ENCODE assay signal across 8 mouse cellular contexts in the genomic region with DNA sequence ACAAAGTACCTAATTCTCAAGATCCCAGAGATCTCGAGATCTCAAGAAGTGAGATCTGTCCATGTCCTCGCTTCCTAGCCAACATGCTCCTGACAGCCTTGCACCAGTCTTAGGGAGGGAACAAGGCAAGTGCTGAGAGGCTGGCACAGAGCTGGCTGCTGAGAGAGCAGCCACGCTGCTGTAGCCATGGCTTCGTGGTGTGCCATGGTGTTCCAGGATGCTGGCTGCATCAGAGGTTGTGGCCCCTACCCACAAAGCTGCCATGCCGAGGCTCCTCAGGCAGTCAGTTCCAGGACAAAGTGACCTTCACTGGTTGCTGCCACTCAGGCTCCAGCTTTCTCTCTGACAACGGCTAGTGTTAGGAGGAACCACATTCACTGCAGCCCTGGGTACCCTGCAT.
DNase-seq lines count a peak whose midpoint lies in the region; ATAC-seq and TF ChIP-seq lines count a peak whose summit lies in the region.

No protein-coding gene starts in this region.

- peak; percentile 45; the same call in 1 of the 2 replicates for ATAC-seq in forebrain, embryonic 15.5 days (replicated peaks)
- no peak for ATAC-seq in forebrain, embryonic 11.5 days (replicated peaks; ENCODE audit: low FRiP score)
- no peak for ATAC-seq in kidney, embryonic 16.5 days (ENCODE audit: low FRiP score, low TSS enrichment)
- no peak for ATAC-seq in intestine, embryonic 16.5 days
- no peak for ATAC-seq in megakaryocyte progenitor cell, adult 5-6 weeks (replicated peaks; ENCODE audit: poor library complexity)

- no peak for DNase-seq in forebrain, embryonic 11.5 days (ENCODE audit: low spot score)
- DNase-seq in kidney, postnatal 36 days = no peak
- DNase-seq in frontal cortex, adult 2 months (ENCODE audit: extremely low spot score in 1 of 2, low spot score in 1 of 2) = no peak

- H3K9me3 ChIP-seq in forebrain, embryonic 15.5 days = no peaks in the 10 kb centered on the region
- H3K9me3 ChIP-seq in forebrain, embryonic 11.5 days (ENCODE audit: control insufficient read depth, low read length) = no peaks in the 10 kb centered on the region
- no peaks in the 10 kb centered on the region for H3K9me3 ChIP-seq in kidney, embryonic 16.5 days (ENCODE audit: low read length)
- no peaks in the 10 kb centered on the region for H3K9me3 ChIP-seq in E14TG2a.4 (ENCODE audit: low read length)
- H3K9me3 ChIP-seq in intestine, embryonic 16.5 days (ENCODE audit: control insufficient read depth, low read length) = no peaks in the 10 kb centered on the region

- peaks cover 36% of the 10 kb centered on the region for H3K4me1 ChIP-seq in forebrain, embryonic 15.5 days
- H3K4me1 ChIP-seq in forebrain, embryonic 11.5 days (replicated peaks; ENCODE audit: control insufficient read depth, insufficient read depth, low read length) = peaks cover 9% of the 10 kb centered on the region; the same call in 1 of the 2 replicates
- H3K4me1 ChIP-seq in kidney, embryonic 16.5 days (ENCODE audit: insufficient read depth, low read length) = peaks cover 32% of the 10 kb centered on the region
- H3K4me1 ChIP-seq in E14TG2a.4 (replicated peaks; ENCODE audit: low read depth, low read length) = peaks cover 71% of the 10 kb centered on the region
- H3K4me1 ChIP-seq in intestine, embryonic 16.5 days (ENCODE audit: control insufficient read depth, insufficient read depth, low read length) = peaks cover 26% of the 10 kb centered on the region

- H3K27me3 ChIP-seq in forebrain, embryonic 15.5 days = no peaks in the 10 kb centered on the region
- H3K27me3 ChIP-seq in forebrain, embryonic 11.5 days (ENCODE audit: control insufficient read depth, insufficient read depth, low read length) = no peaks in the 10 kb centered on the region
- H3K27me3 ChIP-seq in kidney, embryonic 16.5 days (ENCODE audit: insufficient read depth, low read length) = no peaks in the 10 kb centered on the region
- no peaks in the 10 kb centered on the region for H3K27me3 ChIP-seq in E14TG2a.4 (ENCODE audit: insufficient read depth, low read length)
- H3K27me3 ChIP-seq in intestine, embryonic 16.5 days (replicated peaks; ENCODE audit: control insufficient read depth, insufficient read depth, low read length) = no peaks in the 10 kb centered on the region

- no peak overlapping the region for H3K4me3 ChIP-seq in forebrain, embryonic 15.5 days
- no peak overlapping the region for H3K4me3 ChIP-seq in forebrain, embryonic 11.5 days (ENCODE audit: low read depth, low read length)
- H3K4me3 ChIP-seq in kidney, embryonic 16.5 days (ENCODE audit: low read length) = no peak overlapping the region
- H3K4me3 ChIP-seq in E14TG2a.4 (replicated peaks; ENCODE audit: low read length) = peak overlapping the region; percentile 41
- H3K4me3 ChIP-seq in intestine, embryonic 16.5 days (ENCODE audit: low read length) = no peak overlapping the region

- TF ChIP-seq CTCF in E14TG2a.4 (conservative IDR thresholded peaks at IDR 0.05; ENCODE audit: low read length) = no peak

- H3K36me3 ChIP-seq in forebrain, embryonic 15.5 days = no peaks in the 10 kb centered on the region
- H3K36me3 ChIP-seq in forebrain, embryonic 11.5 days (ENCODE audit: control insufficient read depth, insufficient read depth, low read length) = no peaks in the 10 kb centered on the region
- H3K36me3 ChIP-seq in kidney, embryonic 16.5 days (ENCODE audit: insufficient read depth, low read length) = no peaks in the 10 kb centered on the region
- H3K36me3 ChIP-seq in E14TG2a.4 (ENCODE audit: insufficient read depth, low read length) = no peaks in the 10 kb centered on the region
- no peaks in the 10 kb centered on the region for H3K36me3 ChIP-seq in intestine, embryonic 16.5 days (ENCODE audit: control insufficient read depth, insufficient read depth, low read length)

- no peak overlapping the region for H3K4me2 ChIP-seq in forebrain, embryonic 15.5 days (replicated peaks)
- no peak overlapping the region for H3K4me2 ChIP-seq in forebrain, embryonic 11.5 days (ENCODE audit: low read depth, low read length, severe bottlenecking)
- H3K4me2 ChIP-seq in kidney, embryonic 16.5 days (replicated peaks; ENCODE audit: low read depth, low read length) = no peak overlapping the region
- H3K4me2 ChIP-seq in intestine, embryonic 16.5 days (ENCODE audit: low read depth, low read length) = no peak overlapping the region

- WGBS in forebrain, embryonic 15.5 days = 43% methylated on average over 6 of the region's 6 CpGs
- 64% methylated on average over 6 of the region's 6 CpGs for WGBS in forebrain, embryonic 11.5 days
- 53% methylated on average over 6 of the region's 6 CpGs for WGBS in kidney, embryonic 16.5 days
- 55% methylated on average over 6 of the region's 6 CpGs for WGBS in intestine, embryonic 16.5 days

- no peak overlapping the region for H3K9ac ChIP-seq in forebrain, embryonic 15.5 days (replicated peaks)
- H3K9ac ChIP-seq in forebrain, embryonic 11.5 days (ENCODE audit: low read length) = no peak overlapping the region
- H3K9ac ChIP-seq in kidney, embryonic 16.5 days (replicated peaks; ENCODE audit: low read length) = no peak overlapping the region
- peak overlapping the region; percentile 14; the same call in 1 of the 2 replicates for H3K9ac ChIP-seq in intestine, embryonic 16.5 days (ENCODE audit: low read depth, low read length)

- H3K27ac ChIP-seq in forebrain, embryonic 15.5 days (replicated peaks) = no peak overlapping the region
- no peak overlapping the region for H3K27ac ChIP-seq in forebrain, embryonic 11.5 days (ENCODE audit: low read depth, low read length)
- peak overlapping the region; percentile 83 for H3K27ac ChIP-seq in kidney, embryonic 16.5 days (ENCODE audit: low read length)
- peak overlapping the region; percentile 7; the same call in 1 of the 2 replicates for H3K27ac ChIP-seq in intestine, embryonic 16.5 days (ENCODE audit: low read length)

Comparison
In these comparisons a context has a peak if more than half of its experiments do, and no peak if none do; other contexts are left out.
1. H3K27ac ChIP-seq: peak in kidney, embryonic 16.5 days (single experiment) and intestine, embryonic 16.5 days (single experiment); none in forebrain, embryonic 15.5 days (single experiment) and forebrain, embryonic 11.5 days (single experiment).